Mouse (Mus musculus): ENCODE data around the gene Plcd4. TPM values are rescaled to one million over a fixed set of nuclear protein-coding genes. Genes with fewer than 3 reads are reported as not detected.
"Not testable (repeated sequence)": the region's sequence is repeated elsewhere in the genome, so short reads cannot be mapped to it uniquely, and the experiment has no call there.

Plcd4 gene
- polyA plus RNA-seq (2014; fragmentation: Nextera tagmentation; extraction: Ambion mirVana) = 0.17 and 0.46 TPM in 2 replicates

DNA sequence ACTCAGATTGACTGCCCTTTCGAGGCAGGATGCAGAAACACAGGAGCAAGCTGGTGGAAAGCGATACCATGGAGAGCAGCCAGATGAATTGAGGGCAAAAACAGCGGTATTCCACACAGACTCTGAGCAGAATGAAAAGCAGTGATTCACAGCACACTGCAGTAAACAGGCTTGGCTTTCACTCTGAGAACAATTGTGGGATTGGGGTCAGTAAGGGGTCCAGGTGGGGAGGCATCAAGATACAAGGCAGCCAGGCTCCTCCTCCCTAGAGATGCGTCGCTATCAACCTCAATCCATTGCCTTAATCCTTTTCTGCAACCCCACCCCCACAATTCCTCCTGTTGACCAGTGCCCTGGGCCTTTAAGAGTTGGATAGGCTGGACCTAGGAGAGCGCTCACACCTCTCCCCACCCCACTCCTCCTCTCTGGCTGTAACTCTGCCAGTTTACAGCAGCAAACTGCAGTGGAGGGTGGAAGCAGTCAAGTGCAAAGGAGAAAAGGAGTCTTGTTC lies at the start of gene Plcd4:
Gene Plcd4 (plus strand): TSS at position 438 of the 511 bp plus-strand sequence.
- Histone ChIP-seq H3K9me3 (replicated peaks; ENCODE audit: control insufficient read depth, low read length) (no peaks in the 10 kb centered on the region), H3K27me3 (ENCODE audit: control insufficient read depth, insufficient read depth, low read length) (no peaks in the 10 kb centered on the region), H3K36me3 (ENCODE audit: control insufficient read depth, insufficient read depth, low read length) (no peaks in the 10 kb centered on the region), H3K4me3 (ENCODE audit: low read depth, low read length) (no peak within 1 kb of the TSS), H3K9ac (ENCODE audit: low read depth, low read length) (no peak within 1 kb of the TSS), H3K4me1 (ENCODE audit: control insufficient read depth, insufficient read depth, low read length) (no peaks in the 10 kb centered on the region), H3K27ac (ENCODE audit: low read depth, low read length) (no peak within 1 kb of the TSS), H3K4me2 (no peak within 1 kb of the TSS)
- 7% methylated on average over 6 of the region's 6 CpGs for WGBS (ENCODE audit: insufficient replicate concordance)
- ATAC-seq (replicated peaks; ENCODE audit: insufficient number of reproducible peaks, low FRiP score, low TSS enrichment) = no peak

DNA sequence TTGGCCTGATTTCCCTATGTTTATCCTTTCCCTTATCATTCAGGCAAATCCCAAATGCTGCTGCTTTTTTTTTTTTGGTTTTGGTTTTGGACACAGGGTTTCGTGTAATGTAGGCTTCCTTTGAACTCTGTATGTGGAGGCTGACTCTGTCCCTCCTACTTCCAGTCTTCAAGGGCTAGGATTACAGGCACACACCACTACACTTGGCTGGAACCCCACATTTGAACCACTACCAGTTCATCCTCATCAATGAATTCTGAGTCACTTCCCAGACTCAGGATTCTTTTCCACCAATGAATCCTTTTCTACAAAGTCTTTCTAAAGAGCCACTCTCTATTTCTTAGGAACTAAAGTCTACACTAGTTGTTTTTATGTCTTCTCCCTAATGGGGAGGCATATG lies 41.6 kb upstream of the Plcd4 start:
- no peak for ATAC-seq (replicated peaks; ENCODE audit: insufficient number of reproducible peaks, low FRiP score, low TSS enrichment)
- Histone ChIP-seq H3K4me1 (ENCODE audit: control insufficient read depth, insufficient read depth, low read length) (peaks cover 8% of the 10 kb centered on the region), H3K9ac (ENCODE audit: low read depth, low read length) (no peak overlapping the region), H3K4me2 (no peak overlapping the region), H3K27me3 (ENCODE audit: control insufficient read depth, insufficient read depth, low read length) (no peaks in the 10 kb centered on the region), H3K36me3 (ENCODE audit: control insufficient read depth, insufficient read depth, low read length) (no peaks in the 10 kb centered on the region), H3K9me3 (replicated peaks; ENCODE audit: control insufficient read depth, low read length) (no peaks in the 10 kb centered on the region), H3K4me3 (ENCODE audit: low read depth, low read length) (no peak overlapping the region), H3K27ac (ENCODE audit: low read depth, low read length) (no peak overlapping the region)
- WGBS (ENCODE audit: insufficient replicate concordance) = 81% methylated on average over 1 of the region's 1 CpGs

DNA sequence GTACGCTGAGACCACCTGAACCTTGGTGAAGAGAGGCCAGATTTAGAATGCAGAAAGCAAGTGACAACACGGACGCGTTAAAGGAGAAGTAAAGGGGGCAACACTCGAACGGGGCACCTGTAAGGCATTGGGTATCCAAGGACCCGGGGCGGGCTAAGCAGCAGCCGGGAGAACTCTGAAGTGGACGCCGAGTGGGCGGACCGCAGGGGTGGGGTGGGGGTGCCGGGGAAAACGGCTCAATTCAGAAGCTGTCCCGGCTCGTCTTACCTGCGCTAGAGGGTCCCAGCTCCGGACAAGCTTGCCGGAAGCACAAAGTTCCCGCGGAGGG lies 37.3 kb upstream of the Plcd4 start:
- H3K27ac ChIP-seq (ENCODE audit: low read depth, low read length) = peak overlapping the region; percentile 94
- H3K4me2 ChIP-seq = peak overlapping the region; percentile 70

DNA sequence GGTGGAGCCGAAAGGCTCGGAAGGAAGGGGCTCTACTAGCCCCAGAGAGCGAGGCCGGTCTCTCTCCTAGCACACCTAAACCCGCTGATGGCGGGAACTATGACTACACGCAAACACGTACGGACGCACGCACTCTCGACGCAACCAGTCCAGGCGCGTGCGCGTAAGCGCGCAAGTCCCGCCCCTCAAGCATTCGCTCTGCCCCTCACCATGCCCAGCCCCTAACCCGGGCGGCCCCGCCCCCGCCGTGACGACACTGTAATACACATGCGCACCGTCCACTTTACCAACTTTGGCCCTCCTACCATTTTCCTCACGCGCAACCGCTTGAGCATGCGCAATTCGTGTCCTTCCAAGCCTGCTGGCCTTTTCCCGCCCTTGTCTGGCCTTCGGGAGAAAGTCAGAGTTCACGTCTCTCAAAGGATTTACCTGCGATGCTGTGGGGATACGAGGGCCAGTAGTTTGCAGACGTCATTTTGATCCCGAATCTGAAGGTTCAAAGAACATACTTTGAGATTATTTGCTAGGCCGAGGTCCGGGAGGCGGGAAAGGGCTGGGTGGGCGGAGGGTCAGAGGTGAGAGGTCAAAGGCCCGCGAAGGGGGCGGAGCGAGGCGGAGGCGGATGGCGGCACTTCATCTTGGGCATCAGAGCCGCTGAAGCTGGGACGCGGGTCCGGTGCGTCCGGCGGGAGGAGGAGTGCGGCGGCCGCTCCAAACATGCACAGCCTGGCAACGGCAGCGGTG lies 36.8 kb upstream of the Plcd4 start, which contains the start of gene Cnot9:
Gene Cnot9 (plus strand): TSS at position 338 of the 744 bp plus-strand sequence.
- WGBS (ENCODE audit: insufficient replicate concordance) = 0% methylated on average over 64 of the region's 64 CpGs
- H3K4me2 ChIP-seq = peak within 1 kb of the TSS; percentile 77
- no peaks in the 10 kb centered on the region for H3K27me3 ChIP-seq (ENCODE audit: control insufficient read depth, insufficient read depth, low read length)
- H3K4me3 ChIP-seq (ENCODE audit: low read depth, low read length) = peak within 1 kb of the TSS; percentile 97
- peak; percentile 100 for ATAC-seq (replicated peaks; ENCODE audit: insufficient number of reproducible peaks, low FRiP score, low TSS enrichment)
- no peaks in the 10 kb centered on the region for H3K9me3 ChIP-seq (replicated peaks; ENCODE audit: control insufficient read depth, low read length)
- H3K9ac ChIP-seq (ENCODE audit: low read depth, low read length) = peak within 1 kb of the TSS; percentile 97
- H3K36me3 ChIP-seq (ENCODE audit: control insufficient read depth, insufficient read depth, low read length) = no peaks in the 10 kb centered on the region
- H3K4me1 ChIP-seq (ENCODE audit: control insufficient read depth, insufficient read depth, low read length) = peaks cover 20% of the 10 kb centered on the region
- peak within 1 kb of the TSS; percentile 94 for H3K27ac ChIP-seq (ENCODE audit: low read depth, low read length)

More for the DNA sequence above, 37.3 kb upstream of the Plcd4 start:
- ATAC-seq (replicated peaks; ENCODE audit: insufficient number of reproducible peaks, low FRiP score, low TSS enrichment) = peak; percentile 51
- Histone ChIP-seq H3K9ac (ENCODE audit: low read depth, low read length) (peak overlapping the region; percentile 97), H3K4me1 (ENCODE audit: control insufficient read depth, insufficient read depth, low read length) (peaks cover 20% of the 10 kb centered on the region), H3K27me3 (ENCODE audit: control insufficient read depth, insufficient read depth, low read length) (no peaks in the 10 kb centered on the region), H3K36me3 (ENCODE audit: control insufficient read depth, insufficient read depth, low read length) (no peaks in the 10 kb centered on the region), H3K9me3 (replicated peaks; ENCODE audit: control insufficient read depth, low read length) (no peaks in the 10 kb centered on the region), H3K4me3 (ENCODE audit: low read depth, low read length) (peak overlapping the region; percentile 97)
- under 1% methylated on average over 22 of the region's 22 CpGs for WGBS (ENCODE audit: insufficient replicate concordance)

DNA sequence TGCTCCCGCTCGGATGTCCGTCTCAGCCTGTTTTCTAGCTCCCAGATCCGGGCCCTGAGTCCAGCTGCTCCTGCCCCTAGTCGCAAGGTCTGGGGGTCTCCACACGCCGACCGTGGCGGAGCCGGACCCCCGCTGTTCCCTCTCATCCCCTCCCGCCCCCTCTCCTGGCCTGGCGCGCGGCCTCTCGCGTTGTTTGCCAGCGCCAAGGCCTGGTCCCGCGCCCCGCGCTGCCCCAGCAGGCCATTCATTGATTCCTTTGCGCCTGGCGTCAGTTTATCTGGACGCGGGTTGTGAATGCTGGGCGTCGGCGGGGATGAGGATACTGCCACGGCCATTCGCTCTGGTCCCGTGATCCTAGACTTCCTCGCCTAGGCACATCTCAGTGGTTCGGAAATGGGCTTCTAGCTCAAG lies 36.2 kb upstream of the Plcd4 start:
- Histone ChIP-seq H3K9me3 (replicated peaks; ENCODE audit: control insufficient read depth, low read length) (no peaks in the 10 kb centered on the region), H3K4me3 (ENCODE audit: low read depth, low read length) (peak overlapping the region; percentile 97), H3K27me3 (ENCODE audit: control insufficient read depth, insufficient read depth, low read length) (no peaks in the 10 kb centered on the region), H3K9ac (ENCODE audit: low read depth, low read length) (peak overlapping the region; percentile 97), H3K4me1 (ENCODE audit: control insufficient read depth, insufficient read depth, low read length) (peaks cover 20% of the 10 kb centered on the region), H3K4me2 (peak overlapping the region; percentile 77), H3K36me3 (ENCODE audit: control insufficient read depth, insufficient read depth, low read length) (no peaks in the 10 kb centered on the region), H3K27ac (ENCODE audit: low read depth, low read length) (peak overlapping the region; percentile 94)
- 0 out of 2 replicates have a peak, but pooled peaks have one; percentile 11 for ATAC-seq (replicated peaks; ENCODE audit: insufficient number of reproducible peaks, low FRiP score, low TSS enrichment)
- WGBS (ENCODE audit: insufficient replicate concordance) = under 1% methylated on average over 34 of the region's 34 CpGs

DNA sequence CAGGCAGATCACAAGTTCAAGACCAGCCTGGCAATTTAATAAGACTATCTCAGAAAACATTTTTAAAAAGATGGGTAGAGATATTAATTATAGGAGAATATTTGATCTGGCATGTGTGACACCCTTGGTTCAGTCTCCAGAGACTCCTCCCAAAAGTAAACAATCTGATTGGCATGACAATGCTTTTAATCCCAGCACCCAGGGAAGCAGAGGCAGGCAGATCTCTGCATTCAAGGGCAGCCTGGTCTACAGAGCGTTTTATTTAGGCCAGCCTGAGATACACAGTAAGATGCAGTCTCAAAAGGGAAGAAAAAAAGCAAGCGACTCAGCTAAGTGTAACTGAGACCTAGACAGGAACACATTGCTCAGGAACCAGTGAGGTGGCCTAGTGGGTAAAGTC lies 34.9 kb upstream of the Plcd4 start:
- no peaks in the 10 kb centered on the region for H3K27me3 ChIP-seq (ENCODE audit: control insufficient read depth, insufficient read depth, low read length)
- no peak overlapping the region for H3K9ac ChIP-seq (ENCODE audit: low read depth, low read length)
- no peaks in the 10 kb centered on the region for H3K9me3 ChIP-seq (replicated peaks; ENCODE audit: control insufficient read depth, low read length)
- no peak for ATAC-seq (replicated peaks; ENCODE audit: insufficient number of reproducible peaks, low FRiP score, low TSS enrichment)
- H3K4me2 ChIP-seq = peak overlapping the region; percentile 77
- H3K27ac ChIP-seq (ENCODE audit: low read depth, low read length) = no peak overlapping the region
- no peak overlapping the region for H3K4me3 ChIP-seq (ENCODE audit: low read depth, low read length)
- no peaks in the 10 kb centered on the region for H3K36me3 ChIP-seq (ENCODE audit: control insufficient read depth, insufficient read depth, low read length)
- peaks cover 20% of the 10 kb centered on the region for H3K4me1 ChIP-seq (ENCODE audit: control insufficient read depth, insufficient read depth, low read length)
- WGBS (ENCODE audit: insufficient replicate concordance) = 90% methylated on average over 2 of the region's 2 CpGs

DNA sequence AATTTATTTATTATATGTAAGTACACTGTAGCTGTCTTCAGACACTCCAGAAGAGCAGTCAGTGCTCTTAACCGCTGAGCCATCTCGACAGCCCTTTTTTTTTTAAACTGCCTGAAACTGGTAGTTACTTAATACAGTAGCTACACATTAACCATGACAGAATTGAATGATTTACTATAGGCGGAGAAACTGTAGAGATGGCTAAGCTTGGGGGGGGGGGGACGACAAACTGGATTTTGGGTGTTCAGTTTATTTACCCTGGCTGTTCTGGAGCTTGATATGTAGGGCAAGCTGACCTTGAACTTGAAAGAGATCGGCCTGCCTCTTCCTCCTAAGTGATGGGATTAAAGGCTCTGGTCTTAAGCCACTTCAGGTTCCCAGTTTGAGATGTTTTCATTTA lies 31.4 kb upstream of the Plcd4 start:
- Histone ChIP-seq H3K36me3 (ENCODE audit: control insufficient read depth, insufficient read depth, low read length) (no peaks in the 10 kb centered on the region), H3K9ac (ENCODE audit: low read depth, low read length) (no peak overlapping the region), H3K9me3 (replicated peaks; ENCODE audit: control insufficient read depth, low read length) (no peaks in the 10 kb centered on the region), H3K4me2 (no peak overlapping the region), H3K27me3 (ENCODE audit: control insufficient read depth, insufficient read depth, low read length) (no peaks in the 10 kb centered on the region), H3K27ac (ENCODE audit: low read depth, low read length) (no peak overlapping the region), H3K4me3 (ENCODE audit: low read depth, low read length) (no peak overlapping the region), H3K4me1 (ENCODE audit: control insufficient read depth, insufficient read depth, low read length) (peaks cover 12% of the 10 kb centered on the region)
- no peak for ATAC-seq (replicated peaks; ENCODE audit: insufficient number of reproducible peaks, low FRiP score, low TSS enrichment)
- 98% methylated on average over 5 of the region's 5 CpGs for WGBS (ENCODE audit: insufficient replicate concordance)

DNA sequence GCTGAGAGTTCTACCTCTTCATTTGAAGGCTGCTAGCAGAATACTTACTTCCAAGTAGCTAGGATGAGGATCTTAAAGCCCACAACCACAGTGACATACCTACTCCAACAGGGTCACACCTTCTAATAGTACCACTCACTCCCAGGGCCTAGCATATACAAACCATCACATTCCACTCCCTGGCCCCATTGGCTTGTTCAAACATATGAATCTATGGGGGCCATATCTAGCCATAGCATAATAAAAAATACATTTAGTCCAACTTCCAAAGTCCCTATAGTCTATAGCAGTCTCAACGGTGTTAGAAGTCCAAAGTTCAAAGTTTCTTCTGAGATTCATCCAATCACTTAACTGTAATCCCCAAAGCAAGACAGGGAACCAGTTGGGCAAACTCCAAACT lies 29.7 kb upstream of the Plcd4 start:
- H3K4me1 ChIP-seq (ENCODE audit: control insufficient read depth, insufficient read depth, low read length) = not testable (repeated sequence)

DNA sequence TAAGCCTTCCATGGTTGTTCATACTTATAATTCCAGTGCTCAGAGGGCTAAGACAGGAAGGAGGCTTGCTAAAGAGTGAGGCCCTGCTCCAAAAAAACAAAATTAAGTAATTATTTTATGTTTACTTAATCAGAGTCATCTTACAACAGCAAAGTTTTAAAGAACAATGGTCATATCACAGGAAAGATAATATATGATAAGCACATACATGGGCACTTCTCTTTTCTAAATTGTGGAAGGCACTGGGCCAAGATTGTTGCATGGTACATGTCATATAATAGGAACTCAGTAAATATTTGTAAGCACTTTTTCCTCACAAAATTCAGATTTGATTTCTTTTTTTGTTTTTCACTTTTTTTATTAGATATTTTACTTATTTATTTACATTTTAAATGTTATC lies 22.8 kb upstream of the Plcd4 start:
- H3K4me3 ChIP-seq (ENCODE audit: low read depth, low read length) = no peak overlapping the region
- H3K9me3 ChIP-seq (replicated peaks; ENCODE audit: control insufficient read depth, low read length) = no peaks in the 10 kb centered on the region
- no peaks in the 10 kb centered on the region for H3K4me1 ChIP-seq (ENCODE audit: control insufficient read depth, insufficient read depth, low read length)
- no peak overlapping the region for H3K9ac ChIP-seq (ENCODE audit: low read depth, low read length)
- H3K36me3 ChIP-seq (ENCODE audit: control insufficient read depth, insufficient read depth, low read length) = peaks cover 24% of the 10 kb centered on the region
- no peak overlapping the region for H3K27ac ChIP-seq (ENCODE audit: low read depth, low read length)
- no peak for ATAC-seq (replicated peaks; ENCODE audit: insufficient number of reproducible peaks, low FRiP score, low TSS enrichment)
- H3K4me2 ChIP-seq = no peak overlapping the region
- H3K27me3 ChIP-seq (ENCODE audit: control insufficient read depth, insufficient read depth, low read length) = no peaks in the 10 kb centered on the region

More for the DNA sequence above, 29.7 kb upstream of the Plcd4 start:
- not testable (repeated sequence) for H3K27ac ChIP-seq (ENCODE audit: low read depth, low read length); H3K36me3 ChIP-seq (ENCODE audit: control insufficient read depth, insufficient read depth, low read length); H3K4me3 ChIP-seq (ENCODE audit: low read depth, low read length); H3K9me3 ChIP-seq (replicated peaks; ENCODE audit: control insufficient read depth, low read length); ATAC-seq (replicated peaks; ENCODE audit: insufficient number of reproducible peaks, low FRiP score, low TSS enrichment); H3K4me2 ChIP-seq; H3K27me3 ChIP-seq (ENCODE audit: control insufficient read depth, insufficient read depth, low read length); H3K9ac ChIP-seq (ENCODE audit: low read depth, low read length)
- WGBS (ENCODE audit: insufficient replicate concordance) = 94% methylated on average over 1 of the region's 1 CpGs
